Mouse (Mus musculus): ENCODE measurements around the gene Nrros.

DNA sequence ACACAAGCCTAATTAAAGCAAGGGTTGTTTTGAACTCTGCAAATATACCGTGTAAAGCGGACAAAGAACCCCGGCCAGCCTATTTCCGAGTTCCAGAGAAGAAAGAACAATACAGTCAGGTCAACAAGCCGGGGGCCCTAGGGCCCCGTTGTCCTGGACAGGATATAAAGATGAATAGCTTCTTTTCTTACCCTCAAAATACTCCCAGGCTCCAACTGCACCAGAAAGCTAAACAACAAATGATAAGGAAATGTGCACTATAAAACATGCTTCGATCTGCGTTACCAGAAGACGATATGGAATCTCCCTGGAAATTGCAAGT is 35.6 kb upstream of the Nrros start:
- TF ChIP-seq CTCF (IDR thresholded peaks at IDR 0.05; ENCODE audit: low read depth, low read length) (no peak), POLR2AphosphoS5 (IDR thresholded peaks at IDR 0.05; ENCODE audit: insufficient replicate concordance, low read depth, low read length) (no peak)
